Mouse (Mus musculus): ENCODE measurements at regions not wholly inside any gene's neighbourhood (a gene's known extent, or its start where the extent isn't known, plus 50 kb on each side); places are given as distances from the start of the nearest gene placed in this dataset.

GRCm38 (mm10) chr17:79781733-79782663 lies 67.1 kb upstream of the Cyp1b1 start:
- no peak for TF ChIP-seq BHLHE40 (IDR thresholded peaks at IDR 0.05; ENCODE audit: low read depth, low read length)
- no peak for TF ChIP-seq EP300 (IDR thresholded peaks at IDR 0.05; ENCODE audit: low read length)
- no peak for TF ChIP-seq CTCF (conservative IDR thresholded peaks at IDR 0.05 in 1 of 2, IDR thresholded peaks at IDR 0.05 in 1 of 2; ENCODE audit: low read depth in 2 of 2, low read length in 2 of 2)
- TF ChIP-seq TBP (conservative IDR thresholded peaks at IDR 0.05; ENCODE audit: low read depth, low read length) = no peak
- TF ChIP-seq POLR2A (IDR thresholded peaks at IDR 0.05; ENCODE audit: low read depth, low read length) = no peak
- no peak for TF ChIP-seq MAFK (IDR thresholded peaks at IDR 0.05; ENCODE audit: insufficient replicate concordance, low read length)
- TF ChIP-seq NELFE (IDR thresholded peaks at IDR 0.05; ENCODE audit: low read depth, low read length) = no peak
- TF ChIP-seq SIN3A (IDR thresholded peaks at IDR 0.05; ENCODE audit: low read length) = no peak
- TF ChIP-seq ZC3H11A (IDR thresholded peaks at IDR 0.05; ENCODE audit: low read depth, low read length) = no peak
- no peak for TF ChIP-seq POLR2AphosphoS2 (IDR thresholded peaks at IDR 0.05; ENCODE audit: low read depth, low read length)
- no peak for TF ChIP-seq TCF12 (IDR thresholded peaks at IDR 0.05; ENCODE audit: low read depth, low read length)
- TF ChIP-seq USF2 (conservative IDR thresholded peaks at IDR 0.05; ENCODE audit: low read depth, low read length) = no peak
- TF ChIP-seq CHD2 (IDR thresholded peaks at IDR 0.05; ENCODE audit: low read length) = no peak

All from CH12.LX (cell line).